Mouse (Mus musculus) layer of hippocampus, adult 11-12 months (tissue): ENCODE results near the gene Ddx23.

Experiments used
- DNase-seq: peaks from one replicate; pipeline ENCODE4 v3.0.0; 2022; ENCODE audit warnings: low spot score

Gene Ddx23

GRCm38 (mm10) chr15:98662567-98663545 lies at the start of gene Ddx23:
Ddx23 (minus strand) TSS chr15:98662894.
- peak; percentile 97 for DNase-seq

GRCm38 (mm10) chr15:98710442-98710841 lies 47.7 kb upstream of the Ddx23 start:
- DNase-seq = peak; percentile 65

- DNase-seq = peak; percentile 93
These were observed 45.2 kb upstream of the Ddx23 start, which contains the start of gene Ccdc65 for GRCm38 (mm10) chr15:98707766-98708372. Ccdc65 (plus strand) TSS chr15:98708207.

- DNase-seq = no peak
These were observed 41.6 kb upstream of the Ddx23 start for GRCm38 (mm10) chr15:98704312-98704711.

- DNase-seq = peak; percentile 91
These were observed 36.8 kb upstream of the Ddx23 start for GRCm38 (mm10) chr15:98699190-98700105.

GRCm38 (mm10) chr15:98696216-98696615 lies 33.5 kb upstream of the Ddx23 start:
- DNase-seq = no peak

GRCm38 (mm10) chr15:98695726-98696125 lies 33.0 kb upstream of the Ddx23 start:
- no peak for DNase-seq

GRCm38 (mm10) chr15:98692171-98692715 lies 29.5 kb upstream of the Ddx23 start:
- DNase-seq = no peak

- no peak for DNase-seq
These were observed 28.9 kb upstream of the Ddx23 start for GRCm38 (mm10) chr15:98691486-98692147.

- DNase-seq = no peak
These were observed 27.0 kb upstream of the Ddx23 start for GRCm38 (mm10) chr15:98689682-98690081.

GRCm38 (mm10) chr15:98685926-98686325 lies 23.2 kb upstream of the Ddx23 start:
- no peak for DNase-seq

GRCm38 (mm10) chr15:98683746-98684145 lies 21.1 kb upstream of the Ddx23 start:
- no peak for DNase-seq

GRCm38 (mm10) chr15:98683177-98683576 lies 20.5 kb upstream of the Ddx23 start:
- no peak for DNase-seq

- no peak for DNase-seq
These were observed 18.9 kb upstream of the Ddx23 start for GRCm38 (mm10) chr15:98681633-98682032.

- no peak for DNase-seq
These were observed 18.0 kb upstream of the Ddx23 start for GRCm38 (mm10) chr15:98680660-98681059.

GRCm38 (mm10) chr15:98677977-98678376 lies 15.3 kb upstream of the Ddx23 start:
- DNase-seq = no peak

GRCm38 (mm10) chr15:98676940-98677728 lies 14.4 kb upstream of the Ddx23 start, which contains the start of gene Rnd1:
Rnd1 (minus strand) TSS chr15:98677461.
- peak; percentile 87 for DNase-seq

- no peak for DNase-seq
These were observed 13.8 kb upstream of the Ddx23 start for GRCm38 (mm10) chr15:98676471-98676870.

- no peak for DNase-seq
These were observed 13.0 kb upstream of the Ddx23 start for GRCm38 (mm10) chr15:98675634-98676250.
